Mouse (Mus musculus): ENCODE measurements around the gene Vps26b. TPM values are rescaled to one million over a fixed set of nuclear protein-coding genes. Genes with fewer than 3 reads are reported as not detected.

Gene Vps26b
- polyA plus RNA-seq, 1 experiment from 2014 or later: 30.8 TPM

- no peaks in the 10 kb centered on the region for H3K27me3 ChIP-seq (ENCODE audit: insufficient read depth, poor library complexity, severe bottlenecking)
- H3K27ac ChIP-seq: no peak overlapping the region
- H3K36me3 ChIP-seq: peaks cover 96% of the 10 kb centered on the region
- no peaks in the 10 kb centered on the region for H3K9me3 ChIP-seq
- 74% methylated on average over 5 of the region's 5 CpGs for WGBS
- DNase-seq (ENCODE audit: low spot score): peak; percentile 58
- H3K4me1 ChIP-seq: no peaks in the 10 kb centered on the region
- no peak overlapping the region for H3K4me3 ChIP-seq
These were observed 20.6 kb downstream of the Vps26b start for GRCm38 (mm10) chr9:27009231-27009630.

- 89% methylated on average over 5 of the region's 5 CpGs for WGBS
- H3K36me3 ChIP-seq: peaks cover 92% of the 10 kb centered on the region
- no peak overlapping the region for H3K4me3 ChIP-seq
- H3K27ac ChIP-seq: no peak overlapping the region
- DNase-seq (ENCODE audit: low spot score): peak; percentile 66
- H3K9me3 ChIP-seq: no peaks in the 10 kb centered on the region
- H3K4me1 ChIP-seq: no peaks in the 10 kb centered on the region
- no peaks in the 10 kb centered on the region for H3K27me3 ChIP-seq (ENCODE audit: insufficient read depth, poor library complexity, severe bottlenecking)
These were observed 23.0 kb downstream of the Vps26b start for GRCm38 (mm10) chr9:27006866-27007265.

- Histone ChIP-seq H3K27me3 (ENCODE audit: insufficient read depth, poor library complexity, severe bottlenecking) (no peaks in the 10 kb centered on the region), H3K36me3 (peaks cover 83% of the 10 kb centered on the region), H3K27ac (no peak overlapping the region), H3K4me1 (peaks cover 3% of the 10 kb centered on the region), H3K9me3 (no peaks in the 10 kb centered on the region), H3K4me3 (no peak overlapping the region)
- DNase-seq (ENCODE audit: low spot score): peak; percentile 22
- WGBS: 81% methylated on average over 1 of the region's 1 CpGs
These were observed 23.9 kb downstream of the Vps26b start for GRCm38 (mm10) chr9:27005933-27006332.

- no peak for DNase-seq (ENCODE audit: low spot score)
- H3K4me1 ChIP-seq: peaks cover 10% of the 10 kb centered on the region
- 92% methylated on average over 3 of the region's 3 CpGs for WGBS
- H3K27ac ChIP-seq: no peak overlapping the region
- no peaks in the 10 kb centered on the region for H3K27me3 ChIP-seq (ENCODE audit: insufficient read depth, poor library complexity, severe bottlenecking)
- no peaks in the 10 kb centered on the region for H3K9me3 ChIP-seq
- no peak overlapping the region for H3K4me3 ChIP-seq
- H3K36me3 ChIP-seq: peaks cover 77% of the 10 kb centered on the region
These were observed 24.6 kb downstream of the Vps26b start for GRCm38 (mm10) chr9:27005231-27005630.

- Histone ChIP-seq H3K4me1 (peaks cover 12% of the 10 kb centered on the region), H3K36me3 (peaks cover 26% of the 10 kb centered on the region), H3K4me3 (peak within 1 kb of the TSS; percentile 80), H3K27ac (peak within 1 kb of the TSS; percentile 93), H3K9me3 (no peaks in the 10 kb centered on the region), H3K27me3 (ENCODE audit: insufficient read depth, poor library complexity, severe bottlenecking) (no peaks in the 10 kb centered on the region)
- WGBS: 2% methylated on average over 35 of the region's 35 CpGs
- DNase-seq (ENCODE audit: low spot score): peak; percentile 98
These were observed 30.1 kb downstream of the Vps26b start, which contains the start of the genes Acad8 and Thyn1 for GRCm38 (mm10) chr9:26999461-27000395. Gene Acad8, minus strand, starts transcription at chr9:26999566. Gene Thyn1, plus strand, starts transcription at chr9:26999710.

- no peak for DNase-seq (ENCODE audit: low spot score)
- 3% methylated on average over 29 of the region's 29 CpGs for WGBS
- peaks cover 12% of the 10 kb centered on the region for H3K4me1 ChIP-seq
- peak overlapping the region; percentile 93 for H3K27ac ChIP-seq
- no peaks in the 10 kb centered on the region for H3K27me3 ChIP-seq (ENCODE audit: insufficient read depth, poor library complexity, severe bottlenecking)
- H3K4me3 ChIP-seq: peak overlapping the region; percentile 80
- H3K36me3 ChIP-seq: peaks cover 18% of the 10 kb centered on the region
- H3K9me3 ChIP-seq: no peaks in the 10 kb centered on the region
These were observed 31.0 kb downstream of the Vps26b start for GRCm38 (mm10) chr9:26998669-26999460.

GRCm38 (mm10) chr9:26997501-26997900 is 32.4 kb downstream of the Vps26b start:
- Histone ChIP-seq H3K4me1 (peaks cover 12% of the 10 kb centered on the region), H3K36me3 (peaks cover 4% of the 10 kb centered on the region; the same call in 1 of the 2 replicates), H3K4me3 (no peak overlapping the region), H3K9me3 (no peaks in the 10 kb centered on the region), H3K27ac (no peak overlapping the region), H3K27me3 (ENCODE audit: insufficient read depth, poor library complexity, severe bottlenecking) (no peaks in the 10 kb centered on the region)
- peak; percentile 11 for DNase-seq (ENCODE audit: low spot score)
- WGBS: 81% methylated on average over 2 of the region's 2 CpGs

GRCm38 (mm10) chr9:26997062-26997461 is 32.8 kb downstream of the Vps26b start:
- H3K27ac ChIP-seq: no peak overlapping the region
- H3K4me3 ChIP-seq: no peak overlapping the region
- peaks cover 12% of the 10 kb centered on the region for H3K4me1 ChIP-seq
- peak; percentile 20 for DNase-seq (ENCODE audit: low spot score)
- 80% methylated on average over 3 of the region's 3 CpGs for WGBS
- no peaks in the 10 kb centered on the region for H3K9me3 ChIP-seq
- H3K27me3 ChIP-seq (ENCODE audit: insufficient read depth, poor library complexity, severe bottlenecking): no peaks in the 10 kb centered on the region
- peaks cover 5% of the 10 kb centered on the region for H3K36me3 ChIP-seq

- Histone ChIP-seq H3K9me3 (no peaks in the 10 kb centered on the region), H3K27ac (no peak overlapping the region), H3K4me3 (no peak overlapping the region), H3K36me3 (peaks cover 36% of the 10 kb centered on the region), H3K27me3 (ENCODE audit: insufficient read depth, poor library complexity, severe bottlenecking) (no peaks in the 10 kb centered on the region), H3K4me1 (no peaks in the 10 kb centered on the region)
- 81% methylated on average over 3 of the region's 3 CpGs for WGBS
- no peak for DNase-seq (ENCODE audit: low spot score)
These were observed 36.0 kb downstream of the Vps26b start for GRCm38 (mm10) chr9:26993900-26994299.

GRCm38 (mm10) chr9:26993118-26993517 is 36.7 kb downstream of the Vps26b start:
- H3K4me3 ChIP-seq: no peak overlapping the region
- H3K9me3 ChIP-seq: no peaks in the 10 kb centered on the region
- DNase-seq (ENCODE audit: low spot score): peak; percentile 10
- WGBS: 94% methylated on average over 10 of the region's 10 CpGs
- H3K4me1 ChIP-seq: no peaks in the 10 kb centered on the region
- H3K36me3 ChIP-seq: peaks cover 43% of the 10 kb centered on the region
- H3K27ac ChIP-seq: no peak overlapping the region
- H3K27me3 ChIP-seq (ENCODE audit: insufficient read depth, poor library complexity, severe bottlenecking): no peaks in the 10 kb centered on the region

GRCm38 (mm10) chr9:26990181-26990580 is 39.7 kb downstream of the Vps26b start:
- peak; percentile 56 for DNase-seq (ENCODE audit: low spot score)

GRCm38 (mm10) chr9:26985668-26986277 is 44.1 kb downstream of the Vps26b start:
- H3K4me3 ChIP-seq: no peak overlapping the region
- DNase-seq (ENCODE audit: low spot score): no peak

More at GRCm38 (mm10) chr9:26990181-26990580, 39.7 kb downstream of the Vps26b start:
- Histone ChIP-seq H3K27me3 (ENCODE audit: insufficient read depth, poor library complexity, severe bottlenecking) (no peaks in the 10 kb centered on the region), H3K4me3 (no peak overlapping the region), H3K4me1 (no peaks in the 10 kb centered on the region), H3K36me3 (peaks cover 60% of the 10 kb centered on the region), H3K9me3 (no peaks in the 10 kb centered on the region), H3K27ac (no peak overlapping the region)
- 88% methylated on average over 4 of the region's 4 CpGs for WGBS

More at GRCm38 (mm10) chr9:26985668-26986277, 44.1 kb downstream of the Vps26b start:
- H3K4me1 ChIP-seq: no peaks in the 10 kb centered on the region
- peaks cover 63% of the 10 kb centered on the region for H3K36me3 ChIP-seq
- 82% methylated on average over 6 of the region's 6 CpGs for WGBS
- H3K27ac ChIP-seq: no peak overlapping the region
- H3K27me3 ChIP-seq (ENCODE audit: insufficient read depth, poor library complexity, severe bottlenecking): no peaks in the 10 kb centered on the region
- H3K9me3 ChIP-seq: no peaks in the 10 kb centered on the region

Measured in heart, embryonic 10.5 days (tissue).